Mouse (Mus musculus) forebrain, embryonic 16.5 days (tissue): ENCODE data around the gene Plin2. TPM values are rescaled to one million over a fixed set of nuclear protein-coding genes. Genes with fewer than 3 reads are reported as not detected.

Experiments
- ATAC-seq: fragments of 200-750 bp; cut with Nextera tagmentation; 2 replicates; pipeline ENCODE4 v1.8.0; 2017; ENCODE audit warnings: mild to moderate bottlenecking, moderate library complexity
- H3K27ac ChIP-seq: fragments of 300-500 bp; sonication (generic); 2 replicates; pipeline ENCODE4 v1.5.1; 2014; ENCODE audit warnings: low read length, control low read depth
- H3K27me3 ChIP-seq: fragments of 300-500 bp; sonication (generic); replicated peaks from 2 replicates; pipeline ENCODE4 v1.6.1; 2014; ENCODE audit warnings: low read length; ENCODE audit not compliant: control insufficient read depth, insufficient read depth
- H3K36me3 ChIP-seq: fragments of 300-500 bp; sonication (generic); 2 replicates; pipeline ENCODE4 v1.6.1; 2014; ENCODE audit not compliant: control insufficient read depth, insufficient read depth
- H3K4me1 ChIP-seq: fragments of 300-500 bp; sonication (generic); replicated peaks from 2 replicates; pipeline ENCODE4 v1.6.1; 2014; ENCODE audit warnings: low read length; ENCODE audit not compliant: control insufficient read depth, insufficient read depth
- H3K4me2 ChIP-seq: fragments of 300-500 bp; sonication (generic); 2 replicates; pipeline ENCODE4 v1.6.1; 2014; ENCODE audit warnings: mild to moderate bottlenecking, low read length, control low read depth
- H3K4me3 ChIP-seq: fragments of 300-500 bp; sonication (generic); replicated peaks from 2 replicates; pipeline ENCODE4 v1.5.1; 2014; ENCODE audit warnings: mild to moderate bottlenecking, low read length, control low read depth
- H3K9ac ChIP-seq: fragments of 300-500 bp; sonication (generic); replicated peaks from 2 replicates; pipeline ENCODE4 v1.6.1; 2014; ENCODE audit warnings: low read depth, low read length, control low read depth
- H3K9me3 ChIP-seq: fragments of 300-500 bp; sonication (generic); 2 replicates; pipeline ENCODE4 v1.6.1; 2016; ENCODE audit warnings: low read length; ENCODE audit not compliant: control insufficient read depth
- WGBS: fragments of 180-500 bp; shearing (Covaris S2); extraction: QIAGEN DNeasy Blood & Tissue Kit; methylation state at CpG from one replicate; pipeline ENCODE4 v1.1.7; 2014; 5-methylcytosine and 5-hydroxymethylcytosine counted together
- polyA plus RNA-seq: library from polyadenylated mRNA; unstranded; fragments of >200 nt; fragmentation: Nextera tagmentation; extraction: Ambion mirVana; gene quantifications from 2 replicates; pipeline ENCODE4 v1.2.1, GENCODE M21; 2015

Gene Plin2
- polyA plus RNA-seq, 1 experiment from 2014 or later: 37.3 TPM

DNA sequence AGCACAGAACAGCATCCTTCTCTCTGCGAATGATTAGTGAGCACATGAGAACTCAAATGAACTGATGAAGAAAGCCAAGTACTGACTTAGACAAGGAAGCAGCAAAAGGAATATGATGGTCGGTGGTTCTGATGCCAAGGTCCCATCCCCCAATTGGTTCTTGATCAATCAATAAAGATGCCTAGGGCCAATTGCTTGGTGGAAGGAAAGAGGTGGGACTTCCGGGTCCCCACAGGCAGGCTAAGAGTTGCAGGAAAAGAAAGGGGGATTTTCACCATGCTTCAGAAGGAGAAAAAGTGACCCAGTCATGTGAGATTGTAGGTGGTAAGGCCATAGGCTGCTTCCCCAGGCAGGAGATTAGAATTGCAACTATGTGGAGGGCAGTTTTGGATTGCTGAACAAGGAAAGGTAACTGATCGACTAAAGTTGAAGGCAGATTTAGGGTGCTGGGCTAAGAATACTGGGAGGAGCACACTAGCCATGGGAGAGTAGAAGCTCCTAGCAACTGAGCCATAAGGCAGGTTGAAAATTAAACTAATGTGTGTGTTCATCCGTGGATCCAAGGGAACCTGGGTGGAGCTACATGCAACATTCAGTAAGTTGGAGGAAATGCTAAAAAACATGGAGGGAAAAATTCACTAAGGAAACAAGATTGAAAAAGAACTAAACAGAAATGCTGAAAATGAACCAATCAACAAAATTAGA lies 29.5 kb upstream of the Plin2 start:
- Histone ChIP-seq H3K27me3 (no peaks in the 10 kb centered on the region), H3K9me3 (no peaks in the 10 kb centered on the region), H3K9ac (no peak overlapping the region), H3K4me2 (no peak overlapping the region), H3K4me1 (no peaks in the 10 kb centered on the region), H3K27ac (no peak overlapping the region), H3K36me3 (no peaks in the 10 kb centered on the region), H3K4me3 (no peak overlapping the region)
- no peak for ATAC-seq
- 89% methylated on average over 5 of the region's 5 CpGs for WGBS

GRCm38 (mm10) chr4:86696890-86697289 lies 27.0 kb upstream of the Plin2 start:
- H3K27ac ChIP-seq: no peak overlapping the region
- no peaks in the 10 kb centered on the region for H3K4me1 ChIP-seq
- WGBS: 10% methylated on average over 4 of the region's 4 CpGs
- no peaks in the 10 kb centered on the region for H3K27me3 ChIP-seq
- no peaks in the 10 kb centered on the region for H3K9me3 ChIP-seq
- H3K36me3 ChIP-seq: no peaks in the 10 kb centered on the region
- H3K4me3 ChIP-seq: no peak overlapping the region
- H3K4me2 ChIP-seq: no peak overlapping the region
- no peak overlapping the region for H3K9ac ChIP-seq
- ATAC-seq: peak; percentile 88

- no peaks in the 10 kb centered on the region for H3K4me1 ChIP-seq
- no peaks in the 10 kb centered on the region for H3K9me3 ChIP-seq
- no peak overlapping the region for H3K9ac ChIP-seq
- no peak overlapping the region for H3K4me2 ChIP-seq
- ATAC-seq: no peak
- WGBS: 58% methylated on average over 6 of the region's 6 CpGs
- H3K27ac ChIP-seq: no peak overlapping the region
- no peaks in the 10 kb centered on the region for H3K27me3 ChIP-seq
- H3K36me3 ChIP-seq: no peaks in the 10 kb centered on the region
- no peak overlapping the region for H3K4me3 ChIP-seq
These were observed 25.2 kb upstream of the Plin2 start for GRCm38 (mm10) chr4:86695081-86695480.

DNA sequence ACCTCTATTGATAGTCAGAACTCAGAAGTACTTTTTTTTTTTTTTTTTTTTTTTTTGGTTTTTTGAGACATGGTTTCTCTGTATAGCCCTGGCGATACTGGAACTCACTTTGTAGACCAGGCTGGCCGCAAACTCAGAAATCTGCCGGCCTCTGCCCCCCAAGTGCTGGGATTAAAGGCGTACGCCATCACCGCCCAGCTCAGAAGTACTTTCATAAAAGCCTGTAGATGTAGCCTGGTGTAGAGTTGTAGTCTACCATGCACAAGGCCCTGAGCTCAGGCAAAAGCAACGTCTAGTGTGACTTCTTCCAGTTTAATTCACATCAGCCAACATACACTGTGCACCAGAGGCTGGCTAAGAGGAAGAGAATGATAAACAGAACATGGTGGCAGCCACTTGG lies 23.1 kb upstream of the Plin2 start:
- Histone ChIP-seq H3K4me3 (no peak overlapping the region), H3K36me3 (no peaks in the 10 kb centered on the region), H3K27ac (no peak overlapping the region), H3K9me3 (no peaks in the 10 kb centered on the region), H3K4me2 (no peak overlapping the region), H3K9ac (no peak overlapping the region), H3K4me1 (no peaks in the 10 kb centered on the region), H3K27me3 (no peaks in the 10 kb centered on the region)
- no peak for ATAC-seq
- WGBS: 90% methylated on average over 7 of the region's 7 CpGs

- no peak overlapping the region for H3K27ac ChIP-seq
- H3K36me3 ChIP-seq: no peaks in the 10 kb centered on the region
- H3K9me3 ChIP-seq: no peaks in the 10 kb centered on the region
- H3K27me3 ChIP-seq: no peaks in the 10 kb centered on the region
- H3K4me2 ChIP-seq: no peak overlapping the region
- ATAC-seq: no peak
- WGBS: 78% methylated on average over 4 of the region's 4 CpGs
- H3K4me3 ChIP-seq: no peak overlapping the region
- H3K9ac ChIP-seq: no peak overlapping the region
- H3K4me1 ChIP-seq: no peaks in the 10 kb centered on the region
These were observed 21.4 kb upstream of the Plin2 start for GRCm38 (mm10) chr4:86691290-86691689.

GRCm38 (mm10) chr4:86690768-86691167 lies 20.9 kb upstream of the Plin2 start:
- Histone ChIP-seq H3K27me3 (no peaks in the 10 kb centered on the region), H3K9ac (no peak overlapping the region), H3K4me3 (no peak overlapping the region), H3K4me1 (no peaks in the 10 kb centered on the region), H3K27ac (no peak overlapping the region), H3K4me2 (no peak overlapping the region), H3K36me3 (no peaks in the 10 kb centered on the region), H3K9me3 (no peaks in the 10 kb centered on the region)
- no peak for ATAC-seq
- WGBS: 85% methylated on average over 6 of the region's 6 CpGs

DNA sequence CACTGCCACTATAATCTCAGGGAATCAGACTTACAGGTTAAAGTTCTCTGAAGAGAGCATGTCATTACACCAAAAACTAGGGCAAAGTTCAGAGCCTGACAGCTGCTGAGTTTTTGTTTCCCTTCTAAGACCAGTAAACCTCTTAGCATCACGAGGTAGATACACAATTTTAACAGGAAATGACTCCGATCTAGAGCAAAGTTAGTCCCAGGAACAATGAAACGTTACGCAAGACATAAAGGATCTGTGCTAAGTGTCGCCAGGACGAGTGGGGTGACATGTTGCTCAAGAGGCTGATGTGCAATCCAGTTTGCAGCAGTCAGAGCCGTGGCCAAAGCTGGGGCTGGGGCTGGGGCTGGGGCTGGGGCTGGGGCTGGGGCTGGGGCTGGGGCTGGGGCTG lies 20.3 kb upstream of the Plin2 start:
- Histone ChIP-seq H3K4me3 (no peak overlapping the region), H3K9ac (no peak overlapping the region), H3K36me3 (no peaks in the 10 kb centered on the region), H3K27me3 (no peaks in the 10 kb centered on the region), H3K27ac (no peak overlapping the region), H3K4me2 (no peak overlapping the region), H3K4me1 (no peaks in the 10 kb centered on the region), H3K9me3 (no peaks in the 10 kb centered on the region)
- whole genome bisulfite sequencing: 67% methylated on average over 7 of the region's 7 CpGs
- ATAC-seq: no peak

DNA sequence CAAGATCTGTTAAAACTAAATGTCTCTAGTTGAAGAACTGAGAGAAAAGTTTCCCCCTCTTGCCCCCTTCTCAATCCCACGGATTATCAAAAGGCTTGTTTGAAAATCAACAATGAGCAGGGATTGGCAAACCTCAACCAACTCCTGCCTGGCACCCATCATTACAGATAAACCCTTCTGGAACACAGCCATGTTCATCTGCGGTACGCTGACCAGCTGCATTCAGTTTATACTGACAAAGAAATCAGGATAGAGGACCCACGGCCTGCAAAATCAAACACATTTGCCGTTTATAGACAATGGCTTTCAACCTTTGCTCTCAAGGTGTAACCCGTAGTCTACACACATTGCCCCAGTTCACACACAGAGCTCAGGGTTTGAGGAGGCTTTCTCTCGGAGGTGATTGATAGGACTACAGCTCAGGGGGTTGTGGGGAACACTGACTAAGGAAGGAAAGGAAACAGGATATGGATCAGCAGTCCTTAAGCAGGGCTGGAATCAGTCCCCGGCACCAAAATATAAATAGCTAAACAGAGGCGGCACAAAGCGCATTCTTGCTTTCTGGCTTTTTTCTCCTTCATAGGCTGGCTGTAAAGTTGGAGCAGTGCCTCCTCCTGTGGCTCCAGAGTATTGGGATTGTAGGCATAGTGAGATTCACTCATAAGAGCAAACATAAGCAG lies 19.3 kb upstream of the Plin2 start:
- H3K27ac ChIP-seq: no peak overlapping the region
- no peaks in the 10 kb centered on the region for H3K4me1 ChIP-seq
- no peaks in the 10 kb centered on the region for H3K36me3 ChIP-seq
- WGBS: 75% methylated on average over 10 of the region's 10 CpGs
- H3K4me2 ChIP-seq: no peak overlapping the region
- no peaks in the 10 kb centered on the region for H3K27me3 ChIP-seq
- no peak overlapping the region for H3K4me3 ChIP-seq
- ATAC-seq: no peak
- H3K9ac ChIP-seq: no peak overlapping the region
- H3K9me3 ChIP-seq: no peaks in the 10 kb centered on the region

- Histone ChIP-seq H3K36me3 (no peaks in the 10 kb centered on the region), H3K9me3 (no peaks in the 10 kb centered on the region), H3K27ac (no peak overlapping the region), H3K9ac (no peak overlapping the region), H3K4me2 (no peak overlapping the region), H3K4me3 (no peak overlapping the region), H3K27me3 (no peaks in the 10 kb centered on the region), H3K4me1 (no peaks in the 10 kb centered on the region)
- 76% methylated on average over 3 of the region's 3 CpGs for WGBS
- no peak for ATAC-seq
These were observed 16.7 kb upstream of the Plin2 start for GRCm38 (mm10) chr4:86686564-86686963.
